17 mouse cellular contexts compared by ENCODE assay signal in the genomic region with DNA sequence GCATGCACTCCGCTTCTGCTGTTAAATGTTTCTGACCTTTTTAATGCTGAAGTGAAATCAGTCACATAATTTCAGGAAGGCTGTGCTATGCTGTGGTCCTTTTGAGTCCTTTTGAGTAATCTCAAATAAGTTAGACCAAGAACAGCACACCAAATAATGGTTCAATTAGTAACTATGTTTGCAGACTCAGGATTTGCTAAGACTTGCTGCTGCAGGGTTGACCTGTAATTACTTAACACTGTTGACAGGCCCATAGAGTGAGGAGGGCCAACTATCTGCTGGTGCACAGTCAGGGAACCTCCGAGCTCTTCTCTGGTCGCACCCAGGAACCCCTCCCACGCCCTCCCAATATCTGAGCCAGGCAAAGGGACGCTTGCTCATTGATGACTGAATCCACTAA.
"Had no signal": no experiment of that assay in that cellular context is flagged by ENCODE, and none has a peak within 500 bp of the region (broad histone marks: within the 10 kb centered on the region; RNA-seq: fewer than 3 reads in every experiment).

No protein-coding gene starts in this region.

- DNase-seq: kidney, adult 18-20 months; kidney, postnatal 14 days; kidney, postnatal 4 days; left cerebral cortex, postnatal 4 days; liver, embryonic 13.5 days; lung, postnatal 10 days; midbrain, embryonic 14.5 days; right cerebral cortex, postnatal 14 days; right cerebral cortex, postnatal 4 days; thymus, adult 2 months; thymus, postnatal 14 days; thymus, postnatal 4 days had no signal

- H3K4me2 ChIP-seq: intestine, embryonic 15.5 days; limb, embryonic 13.5 days; liver, embryonic 13.5 days; lung, embryonic 15.5 days; midbrain, embryonic 11.5 days had no signal

- H3K36me3 ChIP-seq: intestine, embryonic 15.5 days; liver, embryonic 13.5 days; lung, embryonic 15.5 days had no signal

- H3K9ac ChIP-seq: intestine, embryonic 15.5 days; limb, embryonic 13.5 days; liver, embryonic 13.5 days; lung, embryonic 15.5 days had no signal

- H3K27me3 ChIP-seq: intestine, embryonic 15.5 days; limb, embryonic 13.5 days; liver, embryonic 13.5 days; lung, embryonic 15.5 days had no signal

- H3K4me3 ChIP-seq: intestine, embryonic 15.5 days; limb, embryonic 13.5 days; liver, embryonic 13.5 days; lung, embryonic 15.5 days had no signal

- H3K27ac ChIP-seq: intestine, embryonic 15.5 days; liver, embryonic 13.5 days; lung, embryonic 15.5 days had no signal

- ATAC-seq: hindbrain, embryonic 16.5 days; intestine, embryonic 15.5 days had no signal

- H3K9me3 ChIP-seq: intestine, embryonic 15.5 days; limb, embryonic 13.5 days; liver, embryonic 13.5 days; lung, embryonic 15.5 days had no signal

- H3K4me1 ChIP-seq: intestine, embryonic 15.5 days had no signal
